Mouse (Mus musculus) kidney, postnatal 0 days (tissue): ENCODE data around the gene Gm10318. TPM values are rescaled to one million over a fixed set of nuclear protein-coding genes. Genes with fewer than 3 reads are reported as not detected.

Source experiments
- ATAC-seq: fragments of 200-750 bp; cut with Nextera tagmentation; replicated peaks from 2 replicates; pipeline ENCODE4 v1.8.0; 2017; ENCODE audit warnings: low read depth, moderate number of reproducible peaks, moderate TSS enrichment, moderate library complexity; ENCODE audit not compliant: low FRiP score
- DNase-seq: peaks from one replicate; pipeline ENCODE4 v3.0.0-alpha.2; 2016; ENCODE audit warnings: low spot score
- H3K27ac ChIP-seq: fragments of 300-500 bp; sonication (generic); 2 replicates; pipeline ENCODE4 v1.5.1; 2014; ENCODE audit warnings: mild to moderate bottlenecking
- H3K27me3 ChIP-seq: fragments of 300-500 bp; sonication (generic); 2 replicates; pipeline ENCODE4 v1.6.1; 2014; ENCODE audit warnings: low read length, mixed read lengths; ENCODE audit not compliant: insufficient read depth
- H3K36me3 ChIP-seq: fragments of 300-500 bp; sonication (generic); 2 replicates; pipeline ENCODE4 v1.6.1; 2014; ENCODE audit warnings: low read length, mixed read lengths; ENCODE audit not compliant: insufficient read depth
- H3K4me1 ChIP-seq: fragments of 300-500 bp; sonication (generic); replicated peaks from 2 replicates; pipeline ENCODE4 v1.6.1; 2014; ENCODE audit warnings: antibody characterized with exemption, low read length, mixed read lengths; ENCODE audit not compliant: insufficient read depth
- H3K4me2 ChIP-seq: fragments of 300-500 bp; sonication (generic); 2 replicates; pipeline ENCODE4 v1.6.1; 2014; ENCODE audit warnings: mild to moderate bottlenecking, low read length, moderate library complexity, mixed read lengths
- H3K4me3 ChIP-seq: fragments of 300-500 bp; sonication (generic); replicated peaks from 2 replicates; pipeline ENCODE4 v1.5.1; 2014; ENCODE audit warnings: low read depth, low read length
- H3K9ac ChIP-seq: fragments of 300-500 bp; sonication (generic); 2 replicates; pipeline ENCODE4 v1.6.1; 2014; ENCODE audit warnings: low read depth, low read length
- H3K9me3 ChIP-seq: fragments of 300-500 bp; sonication (generic); replicated peaks from 2 replicates; pipeline ENCODE4 v1.6.1; 2016; ENCODE audit warnings: low read length, inconsistent platforms, mixed read lengths
- CTCF ChIP-seq: IDR thresholded peaks from 2 replicates; pipeline ENCODE4 v1.5.1; 2016; ENCODE audit warnings: antibody characterized with exemption, low read depth, mild to moderate bottlenecking, moderate library complexity
- WGBS: fragments of 180-500 bp; shearing (Covaris S2); extraction: QIAGEN DNeasy Blood & Tissue Kit; methylation state at CpG from one replicate; pipeline ENCODE4 v1.1.7; 2014; 5-methylcytosine and 5-hydroxymethylcytosine counted together
- polyA plus RNA-seq: library from polyadenylated mRNA; unstranded; fragments of >200 nt; fragmentation: Nextera tagmentation; extraction: Ambion mirVana; gene quantifications from 2 replicates; pipeline ENCODE4 v1.2.1, GENCODE M21; 2015

Gm10318 gene
- polyA plus RNA-seq, 1 experiment from 2014 or later: not detected

- no peaks in the 10 kb centered on the region for H3K4me1 ChIP-seq
- H3K36me3 ChIP-seq: no peaks in the 10 kb centered on the region
- peak; percentile 45 for TF ChIP-seq CTCF
- no peak overlapping the region for H3K4me3 ChIP-seq
- 0 out of 2 replicates have a peak overlapping the region, but pooled peaks have one; percentile 27 for H3K9ac ChIP-seq
- 30% methylated on average over 14 of the region's 14 CpGs for WGBS
- no peaks in the 10 kb centered on the region for H3K27me3 ChIP-seq
- peak overlapping the region; percentile 45 for H3K4me2 ChIP-seq
- H3K27ac ChIP-seq: no peak overlapping the region
- DNase-seq (peak; percentile 91), ATAC-seq (peak; percentile 94)
- no peaks in the 10 kb centered on the region for H3K9me3 ChIP-seq
Measured at GRCm38 (mm10) chr10:77864067-77864761, 11.6 kb downstream of the Gm10318 start.

GRCm38 (mm10) chr10:77864762-77865143 lies 12.1 kb downstream of the Gm10318 start:
- ATAC-seq: no peak
- H3K4me2 ChIP-seq: peak overlapping the region; percentile 45
- 0 out of 2 replicates have a peak overlapping the region, but pooled peaks have one; percentile 27 for H3K9ac ChIP-seq
- no peak for DNase-seq
- no peak overlapping the region for H3K4me3 ChIP-seq
- no peaks in the 10 kb centered on the region for H3K27me3 ChIP-seq
- no peaks in the 10 kb centered on the region for H3K4me1 ChIP-seq
- TF ChIP-seq CTCF: no peak
- whole genome bisulfite sequencing: 37% methylated on average over 11 of the region's 11 CpGs
- H3K27ac ChIP-seq: no peak overlapping the region
- no peaks in the 10 kb centered on the region for H3K36me3 ChIP-seq
- no peaks in the 10 kb centered on the region for H3K9me3 ChIP-seq

- H3K9me3 ChIP-seq: no peaks in the 10 kb centered on the region
- H3K4me3 ChIP-seq: no peak overlapping the region
- no peaks in the 10 kb centered on the region for H3K4me1 ChIP-seq
- 6% methylated on average over 1 of the region's 1 CpGs for WGBS
- H3K27me3 ChIP-seq: no peaks in the 10 kb centered on the region
- H3K27ac ChIP-seq: no peak overlapping the region
- H3K36me3 ChIP-seq: no peaks in the 10 kb centered on the region
- no peak overlapping the region for H3K4me2 ChIP-seq
- no peak for TF ChIP-seq CTCF
- ATAC-seq (no peak), DNase-seq (peak; percentile 23)
- H3K9ac ChIP-seq: no peak overlapping the region
Measured at GRCm38 (mm10) chr10:77867546-77867945, 14.9 kb downstream of the Gm10318 start.

- H3K4me3 ChIP-seq: no peak overlapping the region
- WGBS: 87% methylated on average over 7 of the region's 7 CpGs
- DNase-seq (no peak), ATAC-seq (no peak)
- no peaks in the 10 kb centered on the region for H3K27me3 ChIP-seq
- H3K9me3 ChIP-seq: no peaks in the 10 kb centered on the region
- no peaks in the 10 kb centered on the region for H3K36me3 ChIP-seq
- no peaks in the 10 kb centered on the region for H3K4me1 ChIP-seq
- H3K27ac ChIP-seq: no peak overlapping the region
- H3K4me2 ChIP-seq: no peak overlapping the region
- no peak overlapping the region for H3K9ac ChIP-seq
- TF ChIP-seq CTCF: no peak
Measured at GRCm38 (mm10) chr10:77869651-77870050, 17.0 kb downstream of the Gm10318 start.

- WGBS: 62% methylated on average over 6 of the region's 6 CpGs
Measured at GRCm38 (mm10) chr10:77878985-77879384, 26.3 kb downstream of the Gm10318 start.

GRCm38 (mm10) chr10:77880305-77880704 lies 27.6 kb downstream of the Gm10318 start:
- DNase-seq (no peak), ATAC-seq (no peak)
- 76% methylated on average over 3 of the region's 3 CpGs for WGBS
- Histone ChIP-seq H3K4me3 (no peak overlapping the region), H3K9me3 (no peaks in the 10 kb centered on the region), H3K9ac (no peak overlapping the region), H3K4me2 (no peak overlapping the region), H3K4me1 (no peaks in the 10 kb centered on the region), H3K27me3 (no peaks in the 10 kb centered on the region), H3K36me3 (no peaks in the 10 kb centered on the region), H3K27ac (no peak overlapping the region)
- no peak for TF ChIP-seq CTCF

More at GRCm38 (mm10) chr10:77878985-77879384, 26.3 kb downstream of the Gm10318 start:
- H3K9me3 ChIP-seq: no peaks in the 10 kb centered on the region
- no peaks in the 10 kb centered on the region for H3K4me1 ChIP-seq
- ATAC-seq (no peak), DNase-seq (no peak)
- no peak overlapping the region for H3K27ac ChIP-seq
- H3K27me3 ChIP-seq: no peaks in the 10 kb centered on the region
- H3K36me3 ChIP-seq: no peaks in the 10 kb centered on the region
- peak; percentile 55 for TF ChIP-seq CTCF
- H3K9ac ChIP-seq: no peak overlapping the region
- no peak overlapping the region for H3K4me3 ChIP-seq
- no peak overlapping the region for H3K4me2 ChIP-seq
